Mouse (Mus musculus) kidney, adult 2 months (tissue): ENCODE results near the gene Zfp286.

Experiments used
- CTCF ChIP-seq: fragments of 200-500 bp; conservative IDR thresholded peaks from 2 replicates; pipeline ENCODE4 v1.5.1; 2011; ENCODE audit warnings: low read depth, mild to moderate bottlenecking, control low read depth, low read length, moderate library complexity, mixed read lengths; ENCODE audit not compliant: insufficient read depth, insufficient read length
- POLR2A ChIP-seq: fragments of 200-500 bp; IDR thresholded peaks from one replicate; pipeline ENCODE4 v1.6.1; 2011; ENCODE audit warnings: low read depth, low read length, control low read depth

DNA sequence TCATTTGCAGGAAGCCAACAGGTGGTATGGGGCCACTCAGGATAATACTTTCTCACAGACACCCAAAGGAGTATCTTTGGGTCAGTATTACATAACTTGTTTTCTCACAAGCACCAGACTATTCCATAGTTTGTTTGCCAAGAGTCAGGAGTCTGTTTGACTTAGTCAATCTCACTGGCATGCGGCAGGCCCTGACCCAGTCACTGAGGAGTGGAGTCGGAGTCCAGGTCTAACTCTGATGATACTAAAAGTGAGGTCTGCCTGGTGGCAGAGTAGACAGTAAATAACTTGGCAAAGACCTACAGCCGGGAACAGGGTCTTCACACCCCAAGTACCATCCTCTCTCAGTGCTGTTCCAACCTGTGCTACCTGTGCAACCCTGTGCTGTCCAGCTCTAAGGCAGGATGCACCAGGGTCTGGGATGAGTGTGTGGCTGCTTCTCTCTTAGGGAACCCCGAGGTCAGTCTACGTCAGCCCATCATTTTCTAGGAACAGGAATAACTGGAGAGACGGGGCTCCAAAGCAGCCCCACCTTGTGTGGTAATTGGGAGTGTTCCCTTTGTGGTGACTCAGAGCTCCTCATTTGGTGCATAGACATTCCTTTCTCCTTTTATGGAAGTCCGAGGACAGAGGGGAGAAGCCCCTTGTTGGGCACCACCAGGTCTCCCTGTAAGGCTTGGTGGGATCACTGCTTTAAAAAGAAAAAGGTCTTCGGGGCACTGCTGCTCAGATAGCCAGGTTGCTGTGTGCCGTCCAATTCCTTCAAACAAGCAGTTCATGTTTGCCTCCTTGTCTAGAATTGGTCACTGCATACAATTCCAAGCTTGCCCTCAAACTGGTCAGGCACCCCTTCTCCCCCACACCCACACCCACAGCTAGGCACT, 36.2 kb upstream of the Zfp286 start:
- TF ChIP-seq POLR2A (no peak), CTCF (no peak)
